Mouse (Mus musculus): ENCODE data around the gene Gps2. TPM values are rescaled to one million over a fixed set of nuclear protein-coding genes. Genes with fewer than 3 reads are reported as not detected.
"Not testable (repeated sequence)": the region's sequence is repeated elsewhere in the genome, so short reads cannot be mapped to it uniquely, and the experiment has no call there.

Gene Gps2
- polyA plus RNA-seq, 1 experiment from 2014 or later = 90.8 TPM

DNA sequence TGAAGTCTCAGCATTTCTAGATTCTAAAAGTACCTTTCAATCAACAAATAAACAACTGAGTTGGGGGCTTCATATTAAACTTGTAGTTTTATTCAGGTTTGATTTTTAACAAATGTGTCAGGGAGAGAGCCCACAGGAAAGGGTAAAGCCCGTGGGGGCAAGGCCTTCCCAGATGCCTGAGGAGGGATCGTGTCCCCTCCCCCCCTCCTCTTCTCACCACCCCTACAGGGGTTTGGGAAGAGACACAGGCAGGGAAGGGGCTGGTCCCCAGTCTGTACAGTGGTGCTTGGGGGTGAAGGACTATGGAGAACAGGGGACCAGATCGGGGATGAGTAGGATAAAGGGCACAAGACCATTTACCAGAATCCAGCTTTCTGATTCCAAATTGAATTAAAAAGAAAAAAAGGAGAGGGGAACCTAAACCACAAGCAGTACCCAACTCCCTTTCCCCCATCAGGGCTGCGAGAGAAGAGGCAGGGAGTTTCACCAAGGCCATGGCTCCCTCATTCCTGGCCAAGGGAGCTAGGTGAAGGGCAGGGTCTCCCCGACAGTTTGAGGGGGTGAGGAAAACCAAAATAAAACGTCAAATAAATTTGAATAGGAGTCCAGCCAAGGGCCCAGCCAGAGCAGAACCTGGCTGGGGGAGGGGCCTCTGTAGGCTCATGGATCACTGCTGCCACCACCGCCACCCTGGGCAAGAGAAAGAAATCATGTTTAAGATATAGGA lies 3.1 kb downstream of the Gps2 start:
- DNase-seq (ENCODE audit: low spot score); ATAC-seq (ENCODE audit: insufficient number of reproducible peaks, low FRiP score, low TSS enrichment, low read depth): not testable (repeated sequence)
- 70% methylated on average over 7 of the region's 7 CpGs for WGBS

DNA sequence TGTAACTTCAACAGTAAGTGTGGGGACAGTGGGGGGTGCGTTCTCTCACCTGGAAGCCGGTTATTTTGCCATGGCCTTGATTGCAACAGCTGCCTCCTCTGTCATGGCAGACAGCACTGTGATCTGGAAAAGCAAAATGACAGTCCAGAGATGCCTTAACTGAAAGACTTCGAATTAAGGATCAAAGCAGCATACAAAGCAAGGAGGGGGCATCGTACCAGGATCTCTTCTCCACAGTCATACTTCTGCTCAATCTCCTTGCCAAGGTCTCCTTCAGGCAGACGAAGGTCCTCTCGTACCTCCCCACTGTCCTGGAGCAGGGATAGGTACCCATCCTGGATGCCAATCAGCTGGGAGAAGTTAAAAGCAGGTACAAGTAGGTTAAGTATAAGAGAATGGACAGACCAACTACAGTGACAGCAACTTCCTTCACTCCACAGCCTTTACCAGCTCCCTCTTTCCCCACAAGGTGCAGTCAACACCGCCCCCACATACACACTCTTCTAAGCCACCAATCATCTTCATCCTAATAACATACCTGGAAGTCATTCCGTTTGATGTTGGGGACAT lies 3.8 kb downstream of the Gps2 start:
- H3K9me3 ChIP-seq (ENCODE audit: control insufficient read depth, low read length) = no peaks in the 10 kb centered on the region
- no peak overlapping the region for H3K9ac ChIP-seq (ENCODE audit: low read length)
- WGBS = 87% methylated on average over 8 of the region's 8 CpGs
- peaks cover 26% of the 10 kb centered on the region for H3K36me3 ChIP-seq (ENCODE audit: control insufficient read depth, insufficient read depth, low read length)
- H3K27me3 ChIP-seq (ENCODE audit: control insufficient read depth, insufficient read depth, low read length) = no peaks in the 10 kb centered on the region
- H3K27ac ChIP-seq (replicated peaks; ENCODE audit: low read depth, low read length) = no peak overlapping the region
- no peak overlapping the region for H3K4me2 ChIP-seq (ENCODE audit: low read depth, severe bottlenecking)
- ATAC-seq (ENCODE audit: insufficient number of reproducible peaks, low FRiP score, low TSS enrichment, low read depth) (no peak), DNase-seq (ENCODE audit: low spot score) (no peak)
- H3K4me1 ChIP-seq (ENCODE audit: control insufficient read depth, insufficient read depth, low read length) = peaks cover 19% of the 10 kb centered on the region
- H3K4me3 ChIP-seq (ENCODE audit: low read depth, low read length) = no peak overlapping the region

More for the DNA sequence above, 3.1 kb downstream of the Gps2 start:
- H3K4me2 ChIP-seq (ENCODE audit: low read depth, severe bottlenecking); H3K9me3 ChIP-seq (ENCODE audit: control insufficient read depth, low read length); H3K27ac ChIP-seq (replicated peaks; ENCODE audit: low read depth, low read length); H3K27me3 ChIP-seq (ENCODE audit: control insufficient read depth, insufficient read depth, low read length); H3K4me3 ChIP-seq (ENCODE audit: low read depth, low read length); H3K9ac ChIP-seq (ENCODE audit: low read length): not testable (repeated sequence)
- Histone ChIP-seq H3K4me1 (ENCODE audit: control insufficient read depth, insufficient read depth, low read length) (peaks cover 19% of the 10 kb centered on the region), H3K36me3 (ENCODE audit: control insufficient read depth, insufficient read depth, low read length) (peaks cover 30% of the 10 kb centered on the region)

DNA sequence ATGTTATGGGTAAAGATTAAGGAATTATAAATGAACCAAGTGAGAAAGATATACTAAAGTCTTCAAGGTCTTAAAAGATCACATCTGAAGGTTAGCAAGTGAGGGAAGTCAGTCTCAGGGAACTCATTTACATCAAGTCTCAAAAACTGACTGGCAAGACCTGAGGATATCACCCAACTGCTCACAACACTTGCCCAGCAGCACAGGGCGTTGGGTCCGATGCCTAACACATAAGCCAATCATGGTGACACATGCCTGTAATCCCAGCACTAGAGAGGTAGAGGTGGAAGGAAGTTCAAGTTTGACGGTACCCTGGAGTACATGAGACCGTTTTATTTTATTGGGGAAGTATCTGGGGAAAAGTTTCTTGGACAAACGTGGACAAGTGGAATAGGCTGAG lies 4.4 kb downstream of the Gps2 start:
- WGBS = 81% methylated on average over 5 of the region's 5 CpGs
- ATAC-seq (ENCODE audit: insufficient number of reproducible peaks, low FRiP score, low TSS enrichment, low read depth) = no peak

DNA sequence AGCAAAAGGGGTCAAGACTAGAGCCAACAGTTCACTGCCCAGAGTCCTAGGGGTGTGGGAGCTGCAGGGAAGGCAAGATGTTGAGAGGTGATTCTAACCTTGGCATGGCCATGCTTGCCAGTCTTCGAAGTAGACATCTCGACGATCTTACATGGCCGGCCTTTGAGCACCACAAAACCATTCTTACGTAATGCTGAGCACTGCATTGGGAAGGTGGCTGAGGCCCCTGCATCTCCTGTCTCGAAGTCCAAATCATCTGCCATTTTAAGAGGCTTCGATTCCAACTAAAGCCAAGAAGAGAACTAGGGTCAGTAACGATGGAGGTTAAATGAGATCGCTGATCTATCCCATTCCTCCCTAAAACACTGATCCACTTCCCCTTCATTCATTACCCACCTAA lies 5.4 kb downstream of the Gps2 start:
- Histone ChIP-seq H3K9ac (ENCODE audit: low read length) (no peak overlapping the region), H3K36me3 (ENCODE audit: control insufficient read depth, insufficient read depth, low read length) (peaks cover 24% of the 10 kb centered on the region)

More for the DNA sequence above, 4.4 kb downstream of the Gps2 start:
- Histone ChIP-seq H3K9me3 (ENCODE audit: control insufficient read depth, low read length) (no peaks in the 10 kb centered on the region), H3K27ac (replicated peaks; ENCODE audit: low read depth, low read length) (no peak overlapping the region), H3K9ac (ENCODE audit: low read length) (no peak overlapping the region), H3K4me2 (ENCODE audit: low read depth, severe bottlenecking) (no peak overlapping the region), H3K36me3 (ENCODE audit: control insufficient read depth, insufficient read depth, low read length) (peaks cover 25% of the 10 kb centered on the region), H3K4me3 (ENCODE audit: low read depth, low read length) (no peak overlapping the region), H3K4me1 (ENCODE audit: control insufficient read depth, insufficient read depth, low read length) (peaks cover 18% of the 10 kb centered on the region), H3K27me3 (ENCODE audit: control insufficient read depth, insufficient read depth, low read length) (no peaks in the 10 kb centered on the region)
- DNase-seq (ENCODE audit: low spot score) = no peak

DNA sequence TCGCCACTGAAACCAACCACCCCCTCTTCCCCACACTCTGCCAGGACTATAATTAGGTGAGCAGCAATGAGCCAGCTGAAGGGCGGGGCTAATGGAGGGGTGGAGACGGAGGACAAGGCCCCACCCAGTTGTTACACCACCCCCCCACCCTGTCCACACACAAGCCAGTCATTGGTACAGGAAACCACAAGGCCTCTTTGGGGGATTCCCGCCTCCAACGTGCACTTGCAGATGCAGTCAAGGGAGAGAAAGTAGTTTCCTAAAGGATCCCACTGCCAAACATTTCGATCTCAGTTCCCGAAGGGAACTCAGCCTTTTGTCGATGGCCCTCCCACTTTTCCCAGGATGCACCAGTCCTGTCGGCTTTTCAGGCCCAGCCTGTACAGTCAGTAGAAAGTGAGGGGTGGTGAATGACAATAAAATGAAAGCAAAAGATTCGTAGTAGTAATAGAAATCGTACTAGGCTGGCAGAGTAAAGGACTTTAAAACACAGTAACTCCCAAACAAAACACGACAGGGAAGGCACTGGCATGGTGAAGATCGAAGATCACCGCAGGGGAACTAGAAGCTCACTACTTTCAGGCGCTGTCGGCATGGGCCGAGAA lies 6.1 kb downstream of the Gps2 start:
- Histone ChIP-seq H3K9ac (ENCODE audit: low read length) (peak overlapping the region; percentile 93), H3K4me2 (ENCODE audit: low read depth, severe bottlenecking) (peak overlapping the region; percentile 93), H3K4me3 (ENCODE audit: low read depth, low read length) (peak overlapping the region; percentile 96), H3K27ac (replicated peaks; ENCODE audit: low read depth, low read length) (peak overlapping the region; percentile 93), H3K9me3 (ENCODE audit: control insufficient read depth, low read length) (no peaks in the 10 kb centered on the region), H3K36me3 (ENCODE audit: control insufficient read depth, insufficient read depth, low read length) (peaks cover 24% of the 10 kb centered on the region), H3K4me1 (ENCODE audit: control insufficient read depth, insufficient read depth, low read length) (peaks cover 12% of the 10 kb centered on the region), H3K27me3 (ENCODE audit: control insufficient read depth, insufficient read depth, low read length) (no peaks in the 10 kb centered on the region)
- peak; percentile 74 for DNase-seq (ENCODE audit: low spot score)
- WGBS = under 1% methylated on average over 17 of the region's 17 CpGs
- no peak for ATAC-seq (ENCODE audit: insufficient number of reproducible peaks, low FRiP score, low TSS enrichment, low read depth)

More for the DNA sequence above, 5.4 kb downstream of the Gps2 start:
- DNase-seq (ENCODE audit: low spot score) (no peak), ATAC-seq (ENCODE audit: insufficient number of reproducible peaks, low FRiP score, low TSS enrichment, low read depth) (no peak)
- Histone ChIP-seq H3K4me1 (ENCODE audit: control insufficient read depth, insufficient read depth, low read length) (peaks cover 14% of the 10 kb centered on the region), H3K4me2 (ENCODE audit: low read depth, severe bottlenecking) (peak overlapping the region; percentile 93), H3K27ac (replicated peaks; ENCODE audit: low read depth, low read length) (no peak overlapping the region), H3K9me3 (ENCODE audit: control insufficient read depth, low read length) (no peaks in the 10 kb centered on the region), H3K27me3 (ENCODE audit: control insufficient read depth, insufficient read depth, low read length) (no peaks in the 10 kb centered on the region), H3K4me3 (ENCODE audit: low read depth, low read length) (peak overlapping the region; percentile 96; the same call in 1 of the 2 replicates)
- 81% methylated on average over 9 of the region's 9 CpGs for WGBS

GRCm38 (mm10) chr11:69920266-69921031 lies 6.8 kb downstream of the Gps2 start:
- H3K4me3 ChIP-seq (ENCODE audit: low read depth, low read length) = peak overlapping the region; percentile 96
- DNase-seq (ENCODE audit: low spot score) (peak; percentile 71), ATAC-seq (ENCODE audit: insufficient number of reproducible peaks, low FRiP score, low TSS enrichment, low read depth) (peak; percentile 18; the same call in 1 of the 2 replicates)
- H3K9me3 ChIP-seq (ENCODE audit: control insufficient read depth, low read length) = no peaks in the 10 kb centered on the region
- H3K27me3 ChIP-seq (ENCODE audit: control insufficient read depth, insufficient read depth, low read length) = no peaks in the 10 kb centered on the region
- WGBS = 0% methylated on average over 55 of the region's 65 CpGs
- peak overlapping the region; percentile 93 for H3K4me2 ChIP-seq (ENCODE audit: low read depth, severe bottlenecking)
- H3K36me3 ChIP-seq (ENCODE audit: control insufficient read depth, insufficient read depth, low read length) = peaks cover 24% of the 10 kb centered on the region
- peak overlapping the region; percentile 93 for H3K9ac ChIP-seq (ENCODE audit: low read length)
- peak overlapping the region; percentile 93 for H3K27ac ChIP-seq (replicated peaks; ENCODE audit: low read depth, low read length)
- H3K4me1 ChIP-seq (ENCODE audit: control insufficient read depth, insufficient read depth, low read length) = peaks cover 6% of the 10 kb centered on the region

- no peaks in the 10 kb centered on the region for H3K9me3 ChIP-seq (ENCODE audit: control insufficient read depth, low read length)
- H3K4me3 ChIP-seq (ENCODE audit: low read depth, low read length) = peak within 1 kb of the TSS; percentile 96
- H3K4me2 ChIP-seq (ENCODE audit: low read depth, severe bottlenecking) = peak within 1 kb of the TSS; percentile 93
- peak within 1 kb of the TSS; percentile 96 for H3K27ac ChIP-seq (replicated peaks; ENCODE audit: low read depth, low read length)
- under 1% methylated on average over 78 of the region's 78 CpGs for WGBS
- H3K27me3 ChIP-seq (ENCODE audit: control insufficient read depth, insufficient read depth, low read length) = no peaks in the 10 kb centered on the region
- peak within 1 kb of the TSS; percentile 93 for H3K9ac ChIP-seq (ENCODE audit: low read length)
- DNase-seq (ENCODE audit: low spot score) = peak; percentile 100
- H3K36me3 ChIP-seq (ENCODE audit: control insufficient read depth, insufficient read depth, low read length) = peaks cover 17% of the 10 kb centered on the region
- ATAC-seq (ENCODE audit: insufficient number of reproducible peaks, low FRiP score, low TSS enrichment, low read depth) = peak; percentile 96
- peaks cover 5% of the 10 kb centered on the region for H3K4me1 ChIP-seq (ENCODE audit: control insufficient read depth, insufficient read depth, low read length)
Observed at GRCm38 (mm10) chr11:69921114-69922011, 7.7 kb downstream of the Gps2 start, which contains the start of gene Eif5a. Gene Eif5a (minus strand): TSS chr11:69921958.

Measured in limb, embryonic 11.5 days (tissue).